Mouse (Mus musculus) adrenal gland, postnatal 36 days (tissue): ENCODE measurements around the gene Angel2. TPM values are rescaled to one million over a fixed set of nuclear protein-coding genes. Genes with fewer than 3 reads are reported as not detected.

Experiments used
- DNase-seq, 2 experiments: peaks; one replicate each; pipeline ENCODE4 v3.0.0; 2021; ENCODE audit warnings: mixed read lengths in 1 of 2
- total RNA-seq, 2 experiments: library from RNA; stranded (reverse); gene quantifications; 2 replicates each; pipeline ENCODE4 v1.2.3; 2021

The Angel2 gene
- total RNA-seq, 2 experiments from 2014 or later, result 44.0 to 54.1 TPM

DNA sequence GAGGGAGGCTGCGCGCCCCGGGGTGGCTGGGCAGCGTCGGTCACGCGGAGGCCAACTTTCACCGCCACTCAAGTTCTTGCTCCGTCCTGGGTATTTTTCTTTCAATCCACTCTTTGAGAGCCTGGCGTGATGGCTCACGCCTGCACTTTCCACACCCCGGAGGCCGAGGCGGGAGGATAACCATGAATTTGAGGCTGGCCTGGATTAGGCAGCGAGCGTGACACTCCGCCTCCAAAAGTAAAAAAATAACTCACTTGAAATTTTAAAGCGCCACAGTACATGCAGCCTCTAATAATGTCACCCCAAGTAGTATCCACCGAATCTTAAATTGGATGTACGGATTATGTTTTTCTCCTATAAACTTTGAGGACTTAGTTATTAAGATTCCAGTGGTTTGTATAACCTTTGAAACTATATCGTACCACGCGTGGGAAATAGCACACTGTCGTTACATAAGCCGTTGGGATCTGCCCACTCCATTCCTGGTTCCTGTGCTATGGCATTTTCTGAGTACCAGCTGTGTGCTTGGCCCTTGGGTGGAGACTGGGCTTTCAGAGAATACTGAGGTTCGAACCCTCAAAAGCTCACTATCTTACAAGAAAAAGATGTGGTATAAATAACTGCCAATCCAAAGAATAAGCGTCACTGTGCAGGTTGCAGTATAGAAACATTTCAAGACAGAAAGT is 4.2 kb downstream of the Angel2 start:
- peak; percentile 14 to 33 for DNase-seq

DNA sequence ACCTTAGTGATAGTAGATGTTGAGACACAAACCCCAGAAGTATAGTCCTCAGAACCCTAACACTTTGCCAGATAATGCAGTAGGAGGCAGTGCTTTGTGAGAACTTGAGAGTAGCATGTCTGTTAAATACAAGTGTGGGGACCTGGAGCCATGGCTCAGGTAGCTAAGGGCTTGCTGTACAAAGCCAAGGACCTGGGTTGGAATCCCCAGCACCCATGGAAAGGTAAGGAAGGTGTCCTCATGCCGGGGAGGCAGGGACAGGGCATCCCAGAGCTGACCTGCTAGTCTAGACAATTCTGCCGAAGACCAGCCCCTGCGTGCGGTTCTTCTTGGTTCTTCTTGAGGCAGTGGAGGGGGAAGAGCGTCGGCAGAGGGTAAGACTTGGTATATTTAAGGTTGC is 5.3 kb downstream of the Angel2 start:
- no peak for DNase-seq

DNA sequence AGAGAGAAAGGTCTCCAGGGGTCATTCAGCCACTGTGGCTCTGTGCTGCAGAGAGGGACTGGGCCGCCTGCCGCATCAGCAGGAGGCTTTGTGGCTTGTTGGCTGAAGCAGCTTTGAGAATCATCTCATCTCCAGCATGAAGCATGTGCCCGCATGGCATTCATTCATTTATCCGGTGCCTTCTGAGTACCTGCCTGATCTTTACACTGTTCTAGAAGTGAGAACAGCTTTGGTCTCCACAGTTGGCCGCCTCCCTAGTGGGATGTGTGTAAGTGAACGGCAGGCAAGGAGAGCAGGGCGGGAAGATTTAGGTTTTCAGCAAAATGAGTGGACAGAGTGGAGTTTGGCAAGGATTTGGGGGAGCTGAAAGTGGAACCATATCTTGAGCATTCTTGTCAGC is 14.9 kb downstream of the Angel2 start:
- no peak for DNase-seq

DNA sequence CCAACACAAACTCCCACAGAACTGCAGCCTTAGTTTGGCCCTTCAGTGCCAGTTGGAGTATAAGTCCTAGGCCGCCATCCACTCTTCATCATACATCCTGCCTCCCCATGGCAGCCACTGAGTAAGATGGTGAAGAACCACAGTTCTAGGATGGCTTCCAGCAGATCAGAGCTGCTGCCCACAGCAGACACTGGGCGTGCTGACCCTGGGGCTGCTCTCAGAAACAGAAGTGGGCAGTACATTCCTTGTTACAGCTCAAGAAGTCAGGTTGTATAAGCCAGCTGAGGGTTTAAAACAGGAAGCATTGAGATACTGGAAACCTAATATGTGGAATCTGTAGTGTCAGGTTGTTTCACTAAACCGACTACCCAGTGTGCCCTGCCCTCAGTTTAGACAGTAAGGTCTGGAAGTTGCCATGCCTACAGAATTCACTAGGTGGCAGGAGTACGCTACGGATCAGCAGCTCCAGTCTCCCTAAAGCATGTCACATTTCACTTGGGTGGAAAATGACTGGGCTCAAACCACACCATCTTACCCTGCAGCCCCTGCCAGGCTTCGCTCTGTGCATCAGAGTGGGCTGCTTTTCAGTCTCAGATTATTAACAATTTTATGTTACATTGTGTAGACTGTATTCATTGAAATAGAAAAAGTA is 19.3 kb downstream of the Angel2 start:
- DNase-seq, result peak; percentile 73 to 79

DNA sequence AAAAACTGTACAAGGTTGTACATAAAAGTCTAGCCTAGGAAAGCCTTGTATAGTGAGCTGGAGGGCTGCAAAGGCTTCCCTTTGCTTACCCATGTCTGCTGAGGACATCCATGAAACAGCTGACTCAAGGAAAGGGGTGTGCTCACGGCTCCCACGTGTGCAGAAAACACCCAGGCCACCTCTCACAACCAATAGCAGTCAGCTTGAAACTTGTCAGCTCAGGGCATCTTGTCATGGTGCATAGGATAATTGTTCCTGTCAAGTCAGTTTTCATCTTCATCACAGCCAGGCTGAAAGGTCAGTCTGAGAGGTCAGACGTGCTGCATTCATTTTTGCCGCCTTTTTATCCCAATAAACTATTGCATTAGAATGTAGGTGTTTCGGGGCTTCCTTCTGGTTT is 23.1 kb downstream of the Angel2 start:
- no peak for DNase-seq

DNA sequence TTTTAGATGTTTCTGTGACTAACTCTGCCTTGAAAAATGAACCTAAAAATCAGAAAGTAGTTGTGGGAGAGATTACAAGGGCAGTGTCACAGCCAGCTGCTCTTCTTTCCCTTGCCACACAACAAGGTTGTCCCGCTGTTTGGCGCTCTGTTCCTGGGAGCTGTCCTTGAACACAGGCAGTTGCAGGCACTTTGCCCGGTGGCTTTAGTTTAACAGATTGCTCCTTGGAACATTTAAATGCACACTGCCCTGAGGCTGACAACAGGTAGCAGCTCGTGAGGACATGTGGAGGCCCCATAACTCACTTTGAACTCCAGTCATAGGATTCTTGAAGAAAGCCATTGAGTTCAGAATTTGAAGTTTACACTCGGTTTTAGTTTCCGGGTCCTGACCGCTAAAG is 23.5 kb downstream of the Angel2 start:
- peak; percentile 72 to 76 for DNase-seq

DNA sequence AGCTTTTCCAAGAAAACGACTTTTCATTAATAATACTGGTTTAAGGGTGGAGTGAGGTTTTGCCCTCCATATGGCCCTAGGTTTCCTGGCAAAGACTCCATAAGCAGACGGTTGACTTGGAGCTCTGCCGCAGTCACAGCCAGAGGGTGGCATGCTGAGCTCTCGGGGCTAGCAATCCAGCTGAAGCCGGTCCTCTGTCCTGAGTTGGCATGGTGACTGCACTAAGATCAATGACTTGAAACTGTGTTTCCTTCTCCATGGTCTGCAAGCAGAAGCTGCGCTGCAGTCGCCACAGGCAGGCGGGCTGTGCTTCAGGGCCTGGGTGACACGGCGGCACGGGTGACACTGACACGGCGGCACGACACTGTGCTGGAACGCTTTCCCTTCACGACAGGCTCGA is 23.9 kb downstream of the Angel2 start:
- no peak for DNase-seq

DNA sequence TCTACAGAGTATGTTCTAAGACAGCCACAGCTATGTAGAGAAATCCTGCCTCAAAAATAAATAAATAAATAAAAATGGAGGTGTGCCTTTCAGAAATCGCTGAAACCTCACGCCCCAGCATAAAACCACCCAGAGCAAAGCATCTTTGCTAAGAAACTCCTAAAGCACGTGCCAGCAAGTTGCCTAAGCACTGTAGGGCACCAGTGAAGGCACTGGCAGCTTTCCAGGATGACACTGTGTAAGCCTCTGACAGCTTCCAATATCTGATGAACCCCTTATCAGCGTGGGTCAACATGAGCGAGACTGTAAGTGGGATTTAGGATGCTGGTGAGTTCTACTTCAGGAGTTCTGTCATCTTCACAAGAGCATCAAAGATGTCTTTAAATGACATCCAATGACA is 26.1 kb downstream of the Angel2 start:
- peak; percentile 29 to 34 for DNase-seq

DNA sequence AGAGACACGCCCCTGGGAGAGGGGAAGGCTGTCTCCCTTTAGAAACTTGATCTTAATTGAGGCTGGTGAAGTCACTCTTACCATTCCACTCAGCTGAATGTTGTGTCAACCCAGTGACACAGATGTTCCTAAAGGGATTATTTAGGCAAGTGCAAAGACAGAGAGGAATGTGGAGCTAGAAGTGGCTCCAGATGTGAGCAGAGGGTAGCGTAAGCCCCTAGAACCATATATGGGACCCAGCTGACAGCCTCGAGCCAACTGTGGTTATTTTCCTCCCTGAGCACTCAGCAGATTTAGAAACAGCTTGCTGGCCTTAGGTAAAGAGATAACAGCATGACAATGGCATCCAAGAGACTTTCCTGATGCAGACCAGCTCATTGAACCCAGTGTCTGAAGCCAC is 28.1 kb downstream of the Angel2 start:
- DNase-seq, result no peak

DNA sequence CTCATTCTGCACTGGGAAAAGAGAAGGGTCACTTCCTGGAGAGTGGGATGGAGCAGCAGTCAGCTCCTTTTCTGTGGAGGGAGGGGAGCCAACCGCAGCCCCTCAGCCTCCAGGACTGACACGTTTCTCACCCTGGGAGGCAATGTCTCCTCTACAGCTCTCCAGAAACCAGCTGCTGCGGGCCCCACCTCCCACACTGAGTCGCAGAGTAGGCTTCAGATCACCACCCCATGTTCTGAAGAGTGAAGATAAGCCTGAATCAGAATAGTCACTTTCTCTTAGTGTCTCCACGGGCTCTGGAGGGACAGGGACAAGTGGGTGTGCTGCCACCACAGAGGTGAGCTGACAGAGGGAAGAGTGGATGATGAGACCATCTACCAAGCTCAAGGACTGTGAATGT is 33.9 kb downstream of the Angel2 start:
- no peak for DNase-seq

DNA sequence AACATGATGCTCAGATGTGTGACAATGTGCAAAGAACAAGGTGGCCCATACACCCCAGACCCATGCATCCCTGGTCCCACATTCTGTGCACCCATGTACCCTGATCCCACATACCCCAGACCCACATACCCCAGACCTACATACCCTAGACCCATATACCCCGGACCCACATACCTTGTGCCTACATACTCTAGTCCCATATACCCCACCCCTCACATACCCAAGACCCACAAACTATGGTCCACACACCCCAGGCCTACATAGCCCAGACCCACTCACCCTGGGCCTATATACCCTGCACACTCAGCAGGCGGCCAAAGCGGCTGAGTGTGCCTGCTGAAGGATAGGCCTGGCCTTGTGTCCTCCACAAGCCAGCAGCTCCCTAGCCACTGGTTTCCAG is 37.8 kb downstream of the Angel2 start:
- DNase-seq, result no peak

DNA sequence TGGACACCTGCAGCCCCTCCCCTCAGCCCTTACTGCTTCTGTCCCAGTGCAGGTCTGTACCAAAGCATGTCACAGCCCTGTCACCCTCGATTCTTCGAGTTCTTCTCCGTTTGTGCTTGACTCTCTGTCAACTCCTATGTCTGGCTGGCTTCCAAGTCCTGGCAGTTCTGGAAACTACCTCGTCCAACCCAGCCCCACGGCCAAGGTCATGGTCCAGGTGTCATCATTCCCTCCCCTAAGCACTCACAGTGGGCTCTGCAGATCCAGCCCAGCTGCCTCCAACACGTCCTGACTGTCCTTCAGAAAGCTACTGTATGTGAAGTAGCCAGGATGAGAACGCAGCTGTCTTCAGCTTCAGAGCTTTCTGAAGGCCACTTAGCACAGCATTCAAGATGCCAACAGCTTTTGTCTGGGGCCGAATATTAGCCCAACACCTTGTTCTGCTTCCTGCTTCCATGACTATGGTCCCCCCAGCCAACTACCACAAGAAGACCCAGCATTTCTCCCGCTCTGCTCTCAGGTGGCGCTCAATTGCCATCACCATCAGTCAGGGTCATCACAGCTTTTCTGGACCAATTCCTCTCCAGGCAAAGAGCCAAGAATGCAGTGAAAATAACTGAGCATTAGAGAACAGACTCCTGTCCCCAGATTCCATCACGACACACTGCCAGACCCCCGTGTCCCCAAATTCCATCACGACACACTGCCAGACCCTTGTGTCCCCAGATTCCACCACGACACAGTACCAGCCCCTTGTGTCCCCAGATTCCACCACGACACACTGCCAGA is 40.3 kb downstream of the Angel2 start:
- peak in 1 of 2 experiments; percentile 19 for DNase-seq

DNA sequence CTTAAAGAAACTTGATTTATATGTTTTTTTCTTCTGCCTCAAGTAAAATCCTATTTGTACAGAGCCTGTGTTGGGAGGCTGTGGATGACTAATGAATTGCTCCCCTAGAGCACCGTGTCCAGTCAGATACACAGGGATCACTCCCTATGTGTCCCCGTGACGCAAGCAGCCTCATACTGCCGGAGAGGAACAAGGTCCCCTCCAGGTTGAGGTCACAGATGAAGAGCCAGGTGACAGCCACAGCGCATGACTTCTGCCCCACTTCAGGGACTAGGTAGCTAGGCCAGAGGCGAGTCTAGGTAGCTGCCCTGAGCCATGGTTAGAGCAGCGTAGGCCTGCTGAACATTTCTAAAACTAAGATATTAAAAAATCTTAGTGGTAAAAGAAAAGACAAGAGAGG is 43.1 kb downstream of the Angel2 start:
- no peak for DNase-seq

DNA sequence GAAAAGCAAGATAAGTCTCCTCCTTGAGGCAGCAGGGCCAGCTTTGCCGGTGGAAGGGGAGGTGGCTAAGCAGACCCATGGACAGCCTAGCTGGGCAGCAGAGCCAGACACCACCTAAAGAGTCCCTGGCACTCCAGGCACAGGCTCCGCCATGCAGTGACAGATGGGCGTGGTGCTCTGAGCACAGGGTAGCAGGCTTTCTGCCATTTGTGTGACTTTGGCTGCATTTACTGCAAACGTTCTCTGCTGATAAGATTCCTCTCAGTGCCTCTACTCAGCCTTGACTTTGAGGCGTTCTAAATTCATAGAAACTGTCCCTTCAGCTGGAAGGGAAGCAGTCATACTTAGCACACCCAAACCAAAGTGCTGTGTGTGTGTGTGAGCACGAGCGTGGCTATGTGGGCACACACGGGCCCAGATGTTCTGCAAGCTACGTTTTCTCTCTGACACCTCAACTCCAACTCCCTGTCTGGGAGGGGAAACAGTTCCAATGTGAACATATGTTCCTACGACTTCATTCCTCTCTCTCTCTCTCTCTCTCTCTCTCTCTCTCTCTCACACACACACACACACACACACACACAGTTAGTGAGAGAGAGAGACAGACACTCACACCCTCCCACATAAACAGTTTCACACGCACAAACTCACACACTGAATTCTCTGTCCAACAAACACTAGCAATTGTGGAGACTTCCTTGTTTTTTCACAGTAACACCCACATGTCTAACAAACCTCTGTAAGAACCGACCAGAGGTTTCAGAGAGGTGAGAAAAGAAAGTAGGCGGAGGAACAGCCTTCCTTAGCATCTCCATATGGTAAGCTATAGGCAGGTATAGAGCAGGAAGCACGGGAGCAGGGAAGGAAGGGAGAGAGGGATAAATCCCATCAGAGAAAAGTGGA is 47.0 kb downstream of the Angel2 start:
- DNase-seq, result no peak

DNA sequence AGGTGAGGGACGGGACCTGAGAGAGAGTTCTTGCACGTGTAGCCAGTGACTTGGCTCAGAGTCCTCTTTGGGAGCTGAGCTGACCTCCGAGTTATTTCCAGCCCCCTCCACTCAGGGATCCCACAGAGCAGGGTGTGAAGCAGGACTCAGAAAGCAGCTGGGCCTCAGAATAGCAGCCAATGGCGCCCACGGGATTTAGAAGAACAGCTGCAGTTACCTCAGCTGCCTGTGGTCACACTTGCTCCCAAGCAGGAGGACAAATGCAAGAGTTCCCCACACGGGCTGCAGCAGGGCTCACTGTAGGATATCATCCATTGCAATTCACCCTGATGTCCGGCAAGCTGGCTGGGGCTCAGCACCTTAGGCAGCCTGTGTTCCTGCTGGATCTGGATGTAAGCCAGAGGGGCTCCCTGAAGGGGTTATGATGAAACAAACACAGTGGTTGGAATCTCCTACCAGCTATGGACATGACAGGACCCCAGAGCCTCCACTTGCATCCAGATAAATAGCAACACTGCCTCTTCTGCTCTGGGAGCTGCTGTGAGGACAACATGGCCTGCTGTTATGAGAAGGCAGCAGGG is 47.8 kb downstream of the Angel2 start:
- no peak for DNase-seq

DNA sequence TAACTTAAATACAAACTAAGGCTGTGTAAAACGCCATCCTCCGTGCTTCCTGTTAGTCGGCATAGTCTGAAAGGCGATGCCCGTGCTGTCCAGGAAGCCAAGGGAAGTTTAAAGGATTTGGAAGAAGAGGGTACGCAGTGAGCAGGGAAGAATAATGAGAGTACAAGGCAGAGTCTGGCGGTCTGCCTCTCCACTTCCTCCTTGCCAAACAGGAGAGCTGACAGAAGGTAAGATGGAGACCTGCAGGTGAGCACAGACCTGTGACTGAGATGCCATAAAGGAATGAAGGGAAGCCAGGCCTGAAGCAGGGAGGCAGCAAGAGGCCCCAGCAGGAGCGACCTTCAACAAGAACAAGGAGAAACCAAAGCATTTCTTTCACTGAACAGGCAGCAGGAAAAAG is 49.3 kb downstream of the Angel2 start:
- no peak for DNase-seq

DNA sequence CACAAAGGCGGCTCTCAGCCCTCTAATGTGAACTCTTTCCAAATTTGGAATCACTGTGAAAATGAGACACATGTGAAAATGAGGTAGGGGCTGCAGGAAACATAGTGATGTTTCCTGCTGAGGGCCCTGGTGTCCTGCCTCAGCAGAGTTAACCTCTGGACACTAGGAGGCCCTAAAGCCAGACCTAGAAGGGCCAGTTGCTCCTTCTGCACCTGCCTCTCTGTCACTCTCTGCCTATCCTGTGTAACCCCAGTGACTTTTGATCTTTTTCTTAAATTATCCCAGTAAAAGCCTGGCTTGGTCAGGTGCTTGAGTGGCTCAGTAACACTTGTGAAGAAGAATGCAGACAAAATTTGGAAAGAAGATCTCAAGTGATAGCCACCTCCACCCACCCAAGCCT is 49.9 kb downstream of the Angel2 start:
- DNase-seq, result no peak

DNA sequence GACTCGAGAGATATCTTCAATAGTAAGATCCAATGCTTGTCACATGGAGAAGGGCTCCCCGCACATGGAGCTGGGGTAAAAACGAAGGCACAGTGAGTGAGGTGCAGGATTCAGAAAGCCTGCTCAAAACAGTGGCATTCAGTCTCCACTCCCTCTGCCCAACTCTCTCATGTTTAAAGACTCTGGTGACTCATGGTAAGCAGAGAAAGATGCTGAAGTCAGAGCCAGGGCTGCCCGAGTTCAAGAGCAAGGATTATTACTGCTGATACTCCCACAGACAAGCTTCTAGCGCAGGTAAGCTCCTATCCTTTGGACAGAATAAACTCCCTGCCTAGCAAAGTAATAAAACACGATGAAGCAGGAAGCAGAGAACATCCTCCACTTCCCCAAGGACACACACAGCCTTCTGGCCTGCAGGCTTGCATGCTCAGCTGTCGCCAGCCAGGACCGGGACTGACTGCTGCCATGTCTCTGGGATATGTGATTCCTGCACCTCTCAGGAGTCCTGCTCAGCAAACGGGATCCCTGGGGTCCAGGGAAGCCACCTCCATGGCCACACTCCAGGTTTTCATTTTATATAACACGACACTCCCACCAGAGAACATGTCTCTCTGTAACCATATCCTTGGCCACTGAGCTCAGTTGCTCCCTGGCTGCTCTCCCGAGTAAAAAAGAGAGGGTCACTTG is 52.1 kb downstream of the Angel2 start:
- DNase-seq, result peak in 1 of 2 experiments; percentile 12

DNA sequence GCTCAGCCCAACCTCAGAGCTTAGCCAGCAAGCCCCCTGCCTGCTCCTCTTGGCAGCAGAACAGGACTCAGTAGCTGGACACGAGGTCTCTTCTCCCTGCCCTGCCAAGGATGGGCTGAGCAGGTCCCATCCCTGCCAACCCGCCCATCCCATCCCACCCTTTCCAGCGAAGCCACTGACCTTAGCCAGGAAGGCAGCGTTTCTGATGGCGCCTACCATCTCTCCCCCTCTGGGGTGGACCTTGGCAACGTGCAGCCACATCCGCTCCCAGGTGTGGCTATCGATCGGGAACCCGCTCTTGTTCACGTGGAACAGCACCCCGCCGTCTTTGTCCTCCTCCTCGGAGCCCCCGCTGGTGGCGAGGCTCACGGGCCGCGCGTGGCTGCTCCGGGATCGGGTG is 53.1 kb downstream of the Angel2 start:
- no peak for DNase-seq

DNA sequence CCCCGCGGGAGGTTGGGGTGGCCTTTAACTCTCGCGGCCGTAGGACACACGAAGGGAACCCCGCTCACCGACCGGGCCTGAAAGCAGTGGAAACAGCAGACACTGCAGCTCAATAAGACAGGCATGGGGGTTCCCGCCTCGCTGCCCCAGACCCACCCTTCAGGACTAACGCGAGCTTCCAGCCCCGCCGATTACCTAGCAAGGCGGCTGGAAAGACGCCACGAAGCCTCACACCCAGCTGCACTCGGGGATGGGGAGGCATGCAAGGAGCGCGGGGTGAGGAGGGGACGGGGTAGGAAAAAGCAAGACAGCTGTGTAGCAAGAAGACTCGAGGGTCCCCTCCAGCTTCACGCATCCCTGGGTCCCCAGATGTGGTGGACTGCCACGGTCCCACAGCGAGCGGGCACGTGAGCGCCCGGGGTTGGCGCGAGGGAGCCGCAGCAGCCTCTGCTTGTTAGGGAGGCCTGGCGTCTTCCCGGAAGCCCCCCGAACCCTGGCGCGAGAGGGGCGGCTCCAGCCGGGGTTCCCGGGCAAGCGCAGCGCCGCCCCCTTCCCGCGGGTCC is 53.7 kb downstream of the Angel2 start:
- DNase-seq, result peak in 1 of 2 experiments; percentile 14

DNA sequence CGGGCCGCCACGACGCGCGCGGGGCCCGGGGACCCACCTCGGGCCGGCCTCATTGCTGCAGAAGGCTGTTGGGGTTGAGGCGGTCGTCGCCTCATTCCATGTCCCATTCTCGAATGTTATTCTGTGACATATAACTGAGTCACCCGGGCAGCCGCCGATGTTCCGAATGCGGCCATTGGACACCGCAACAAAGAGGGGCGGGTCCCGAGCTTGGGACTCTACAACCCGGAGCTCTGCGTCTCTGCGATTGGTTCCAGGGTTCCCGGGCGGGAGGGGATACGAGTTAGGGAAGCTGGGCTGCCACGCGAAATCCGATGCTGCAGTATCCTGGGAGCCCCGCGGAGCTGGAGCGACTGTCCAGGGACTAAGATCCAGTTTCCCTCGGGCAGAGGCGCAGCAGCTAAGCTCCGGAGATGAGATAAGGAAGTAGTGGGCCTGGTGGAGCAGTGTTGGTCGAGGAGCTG is 54.2 kb downstream of the Angel2 start, which contains the start of gene Vash2:
Vash2 (minus strand) TSS at position 197 of the 464 bp plus-strand sequence.
- DNase-seq, result peak; percentile 91 to 92
